Mouse (Mus musculus): ENCODE results near the gene Smim5.
A peak's percentile ranks its signal among the peaks of the same experiment; 100 is the strongest.

Smim5 gene

DNA sequence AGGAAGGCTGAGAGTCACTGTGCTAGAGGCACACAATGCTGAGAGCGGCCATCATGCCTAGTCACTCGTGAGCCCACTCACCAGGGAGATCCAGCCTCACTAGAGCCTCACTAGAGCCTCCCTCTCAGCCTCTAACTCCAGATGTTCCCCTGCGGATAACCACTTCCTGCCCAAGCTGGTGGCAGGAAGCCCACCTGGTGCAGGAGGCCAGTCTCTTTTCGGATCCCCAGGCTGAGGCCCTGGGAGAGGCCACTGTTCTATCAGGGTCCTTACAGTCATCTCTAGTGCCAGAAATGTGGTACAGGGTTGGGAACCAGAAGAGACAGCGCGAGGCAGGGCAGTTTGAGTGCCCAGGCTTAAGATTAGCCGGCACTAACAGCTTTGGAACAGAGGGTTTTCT is 1.3 kb upstream of the Smim5 start:
- DNase-seq: no peak

DNA sequence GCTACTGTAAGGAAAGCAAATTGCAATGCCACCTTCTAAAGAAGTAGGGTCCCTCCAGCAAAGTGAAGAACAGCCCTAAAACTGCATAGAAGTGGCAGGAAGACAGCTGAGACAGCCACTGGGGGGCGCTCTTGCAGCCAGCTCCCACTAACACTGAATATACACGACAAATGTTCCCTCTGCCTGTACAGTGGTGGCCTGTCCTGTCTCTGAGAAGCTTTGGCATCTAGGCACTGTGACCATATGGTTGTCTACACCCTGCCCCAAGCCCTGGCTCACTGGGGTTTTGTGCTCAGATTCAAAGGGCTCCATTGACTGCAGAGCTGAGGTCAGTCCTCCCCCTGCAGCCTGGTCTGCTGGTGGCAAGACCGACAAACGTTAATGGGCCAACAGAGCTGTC is 880 bp upstream of the Smim5 start:
- DNase-seq: peak; percentile 83 to 87

DNA sequence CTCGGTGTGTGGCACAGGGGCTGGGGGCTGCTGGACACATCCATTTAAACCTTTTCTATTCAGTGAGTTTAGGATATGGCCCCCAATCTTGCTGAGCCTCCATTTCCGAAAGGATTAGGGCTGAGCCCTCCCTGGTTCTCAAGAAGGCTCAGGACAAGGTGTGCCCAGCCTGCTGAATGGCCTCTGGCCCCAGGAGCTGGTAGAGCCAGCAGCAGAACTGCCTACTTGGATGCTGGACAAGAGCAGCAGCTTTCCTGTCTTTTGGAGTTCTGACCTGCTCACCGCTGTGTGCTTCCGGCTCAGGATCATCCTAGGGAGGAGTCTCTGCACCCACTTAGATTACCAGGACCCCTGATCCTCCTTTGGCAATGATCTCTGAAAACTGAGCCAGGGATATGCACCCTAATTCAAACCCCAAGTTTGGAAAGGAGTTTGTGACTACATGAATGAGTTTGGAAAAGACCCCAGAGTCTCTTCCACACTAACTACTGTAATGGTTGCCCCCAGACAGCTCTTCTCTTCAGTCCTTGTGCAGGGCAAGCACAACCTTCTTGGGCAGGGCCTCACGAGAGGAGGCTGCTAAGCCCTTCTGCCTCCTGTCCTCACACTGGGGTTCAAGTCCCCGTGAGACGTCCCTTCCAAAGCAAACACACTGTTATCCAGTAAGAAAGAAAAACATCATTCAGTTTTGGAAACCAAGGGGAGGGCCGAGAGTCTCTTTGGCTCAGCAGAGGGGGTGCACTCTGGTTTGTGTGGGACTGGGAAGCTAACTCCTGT is 983 bp downstream of the Smim5 start:
- DNase-seq: no peak

- DNase-seq: no peak
Observed at GRCm38 (mm10) chr11:115901338-115902161, 1.8 kb downstream of the Smim5 start.

GRCm38 (mm10) chr11:115902177-115902576 is 2.4 kb downstream of the Smim5 start:
- DNase-seq: no peak

GRCm38 (mm10) chr11:115902831-115903230 is 3.1 kb downstream of the Smim5 start:
- no peak for DNase-seq

- DNase-seq: no peak
Observed at GRCm38 (mm10) chr11:115903384-115904230, 3.8 kb downstream of the Smim5 start.

GRCm38 (mm10) chr11:115904231-115904955 is 4.6 kb downstream of the Smim5 start:
- DNase-seq: no peak

- no peak for DNase-seq
Observed at GRCm38 (mm10) chr11:115904956-115905790, 5.4 kb downstream of the Smim5 start.

DNA sequence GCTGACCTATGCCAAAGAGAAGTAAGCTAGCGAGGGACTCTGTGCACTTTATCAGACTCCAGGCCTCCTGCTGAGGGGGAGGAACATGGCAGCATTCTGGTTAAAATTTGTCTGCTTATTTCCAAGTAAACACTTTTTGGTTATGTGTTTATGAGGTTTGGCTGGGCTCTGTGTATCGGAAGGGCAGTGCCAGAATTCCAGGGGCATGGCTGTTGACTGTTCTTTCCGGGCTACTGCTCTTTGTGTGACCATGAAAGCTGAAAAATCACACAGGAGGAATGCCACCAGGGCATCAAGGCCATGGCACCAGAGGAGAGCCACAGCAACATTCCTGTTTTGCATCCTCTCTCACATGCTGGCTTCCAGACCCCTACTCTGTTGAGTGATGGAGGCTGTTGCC is 6.3 kb downstream of the Smim5 start:
- DNase-seq: no peak

DNA sequence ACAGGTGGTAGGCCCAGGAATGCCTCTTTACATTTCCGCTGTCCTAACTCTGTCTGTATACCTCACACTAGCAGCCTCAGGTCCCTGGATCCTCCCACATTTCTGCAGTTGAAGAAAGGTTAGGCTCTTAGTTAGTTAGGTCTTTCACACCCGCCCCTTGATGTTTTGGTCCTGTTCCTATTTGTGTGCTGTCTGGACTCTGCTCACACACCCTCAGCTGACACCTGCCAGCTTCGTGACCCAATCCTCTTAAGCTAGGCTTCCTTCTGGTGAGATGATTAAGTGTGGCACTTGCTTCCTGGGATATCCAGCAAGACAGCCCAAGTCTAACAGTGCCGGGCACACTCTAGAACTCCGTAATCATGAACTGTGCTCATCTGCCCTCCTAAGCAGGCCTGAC is 6.8 kb downstream of the Smim5 start:
- no peak for DNase-seq

DNA sequence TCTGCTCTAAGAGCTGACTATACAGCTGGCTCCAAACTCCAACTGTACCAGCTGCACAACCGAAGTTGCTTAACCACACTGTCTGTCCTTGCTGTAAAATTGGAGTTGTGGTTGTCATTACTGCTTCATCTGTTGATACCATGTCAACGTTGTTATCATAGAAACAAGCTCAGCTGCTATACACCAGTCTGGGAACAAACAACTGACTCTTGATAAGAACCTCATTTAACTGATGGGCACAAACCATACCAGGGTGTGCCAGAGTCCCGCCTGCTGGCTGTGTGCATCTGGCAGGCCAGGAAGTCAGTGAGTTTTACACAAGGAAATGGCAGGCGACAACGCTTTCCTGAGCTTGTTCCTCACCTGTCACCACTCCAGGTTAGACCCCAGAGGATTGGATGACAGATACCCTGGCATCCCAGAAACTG is 11.4 kb downstream of the Smim5 start:
- DNase-seq: no peak

GRCm38 (mm10) chr11:115911632-115912376 is 12.0 kb downstream of the Smim5 start, which contains the start of gene Smim6:
Smim6 (plus strand) TSS chr11:115912017.
- DNase-seq: no peak

DNA sequence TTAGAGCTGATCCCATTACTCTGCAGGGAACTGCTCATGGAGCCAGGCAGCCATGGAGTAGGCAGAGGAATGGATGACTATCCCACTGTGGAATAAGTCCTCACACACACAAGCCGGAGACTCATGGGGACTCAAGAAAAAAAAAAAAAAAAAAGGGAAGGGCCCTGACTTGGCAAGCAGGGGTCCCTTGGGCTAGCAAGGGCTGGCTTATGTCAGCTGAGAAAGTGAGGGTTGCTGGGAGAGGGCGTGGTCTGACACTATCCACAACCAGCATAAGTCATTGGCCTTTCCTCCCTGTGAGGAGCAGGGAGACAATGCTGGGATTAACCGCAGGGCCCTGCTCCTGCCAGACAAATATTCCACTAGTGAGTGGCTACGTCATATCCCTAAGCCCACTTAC is 16.8 kb downstream of the Smim5 start:
- DNase-seq: no peak

GRCm38 (mm10) chr11:115918637-115919036 is 18.9 kb downstream of the Smim5 start:
- DNase-seq: no peak

DNA sequence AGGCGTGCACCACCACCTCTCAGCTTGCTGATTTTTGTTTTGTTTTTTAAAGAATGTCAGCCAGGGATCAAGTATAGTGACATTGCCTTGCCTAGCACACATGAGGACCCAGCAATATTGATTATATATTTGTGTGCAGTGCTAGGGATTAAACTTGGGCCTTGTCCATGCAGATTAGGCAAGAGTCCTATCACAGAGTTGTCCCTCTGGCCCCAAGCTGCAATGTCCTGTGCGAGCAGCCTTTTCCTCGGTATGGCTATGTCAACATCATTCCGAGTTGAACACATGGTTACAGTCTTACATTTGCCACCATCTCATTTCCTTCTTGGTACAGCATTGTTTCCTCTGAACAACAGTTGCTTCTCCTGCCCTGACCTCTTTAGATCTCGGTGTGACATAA is 19.3 kb downstream of the Smim5 start:
- no peak for DNase-seq

DNA sequence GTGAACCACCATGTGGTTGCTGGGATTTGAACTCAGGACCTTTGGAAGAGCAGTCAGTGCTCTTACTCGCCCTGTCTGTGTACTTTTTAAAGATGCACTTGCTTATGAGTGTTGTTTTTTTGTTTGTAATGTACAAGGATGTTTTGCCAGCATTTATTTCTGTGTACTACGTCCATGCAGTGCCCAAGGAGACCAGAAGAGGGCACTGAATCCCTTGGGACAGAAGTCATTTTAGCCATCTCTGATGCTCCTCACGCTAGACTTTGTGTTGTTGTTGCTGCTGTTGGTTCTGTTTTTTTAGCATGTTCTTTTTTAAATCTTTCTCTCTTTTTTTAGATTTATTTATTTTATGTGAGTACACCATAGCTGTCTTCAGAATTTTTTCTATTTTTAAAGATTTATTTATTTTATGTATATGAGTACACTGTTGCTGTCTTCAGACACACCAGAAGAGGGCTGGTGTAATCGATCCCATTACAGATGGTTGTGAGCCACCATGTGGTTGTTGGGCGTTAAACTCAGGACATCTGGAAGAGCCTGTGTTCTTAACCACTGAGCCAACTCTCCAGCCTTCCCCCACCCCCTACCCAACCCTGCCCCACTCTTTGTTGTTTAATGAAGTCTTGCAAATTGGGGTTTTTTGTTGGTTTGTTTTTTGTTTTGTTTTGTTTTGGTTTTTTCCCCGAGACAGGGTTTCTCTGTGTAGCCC is 20.5 kb downstream of the Smim5 start:
- DNase-seq: peak; percentile 55 to 80

GRCm38 (mm10) chr11:115921986-115922385 is 22.2 kb downstream of the Smim5 start:
- DNase-seq: no peak

GRCm38 (mm10) chr11:115929031-115929430 is 29.3 kb downstream of the Smim5 start:
- DNase-seq: no peak

DNA sequence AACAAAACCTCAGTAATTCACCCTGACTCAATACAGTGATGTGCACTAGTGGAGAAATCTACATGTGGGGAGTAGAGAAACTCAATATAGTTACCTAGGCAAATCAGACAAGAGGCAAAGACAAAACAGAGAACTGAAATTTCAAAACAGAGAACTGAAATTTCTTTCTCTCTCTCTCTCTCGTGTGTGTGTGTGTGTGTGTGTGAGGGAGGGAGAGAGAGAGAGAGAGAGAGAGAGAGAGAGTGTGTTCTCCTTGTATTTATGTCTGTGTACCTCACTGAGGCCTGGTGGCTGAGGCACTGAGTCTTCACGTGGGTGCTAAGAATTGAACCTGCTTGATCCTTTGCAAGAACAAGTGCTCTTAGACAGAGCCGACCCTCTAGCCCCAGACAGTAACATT is 30.1 kb downstream of the Smim5 start:
- DNase-seq: no peak
